Mouse (Mus musculus) ES-CJ7 (cell line): ENCODE measurements around the gene Fam126a.

Experiments
- DNase-seq: peaks from one replicate; pipeline ENCODE4 v3.0.0; 2011; ENCODE audit warnings: low read depth, low spot score

Gene Fam126a

DNA sequence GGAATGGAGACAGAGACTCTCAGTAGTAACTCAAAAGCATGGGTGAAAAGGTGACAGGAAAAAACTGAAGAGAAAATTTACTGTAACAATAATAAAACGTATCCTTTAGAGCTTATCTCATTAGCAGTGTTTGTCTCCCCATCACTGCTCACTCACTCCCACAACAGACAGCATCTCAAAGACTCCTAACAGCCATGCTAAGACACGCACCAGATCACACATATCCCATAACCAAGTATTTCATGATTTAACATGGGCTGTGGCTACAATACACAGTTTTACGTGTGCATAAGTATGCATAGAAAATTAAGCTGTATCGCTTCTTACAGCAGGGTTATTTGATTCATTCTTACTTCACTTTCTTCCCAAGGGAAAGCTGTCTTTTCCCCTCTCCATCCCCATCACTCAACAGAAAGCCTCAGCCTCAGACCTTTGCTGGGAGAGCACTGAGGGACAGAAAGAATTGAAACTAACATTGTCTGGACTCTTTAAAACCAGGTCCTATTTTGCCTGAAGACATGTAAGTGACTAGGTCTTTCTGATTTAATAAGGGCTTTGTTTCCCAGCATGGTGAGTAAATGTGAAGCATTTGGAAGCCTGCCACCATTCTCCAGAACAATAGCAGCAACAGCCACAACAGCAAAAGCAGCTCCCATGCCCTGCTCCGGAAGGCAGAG lies 37.5 kb downstream of the Fam126a start:
- no peak for DNase-seq

GRCm38 (mm10) chr5:23990001-23990400 lies 40.5 kb downstream of the Fam126a start:
- DNase-seq, result no peak

DNA sequence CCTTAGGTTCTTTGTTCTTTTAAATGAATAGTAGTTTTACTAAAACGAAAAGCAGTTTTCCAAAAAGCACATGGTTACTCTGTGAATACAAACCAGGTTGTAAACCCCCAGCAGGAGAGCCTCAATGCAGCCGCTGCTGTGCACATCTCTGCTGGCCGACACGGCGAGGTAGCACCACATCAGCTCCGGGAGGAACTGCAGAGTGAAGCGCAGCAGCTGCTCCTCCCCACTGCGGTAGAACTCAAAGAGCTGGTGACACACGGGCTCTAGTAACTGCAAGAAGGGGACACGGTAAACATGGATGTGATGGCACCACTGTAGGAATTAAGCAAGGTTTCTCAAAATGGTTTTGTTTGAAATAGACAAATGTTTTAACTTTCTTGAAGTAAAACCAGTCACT lies 42.7 kb downstream of the Fam126a start:
- DNase-seq, result peak; percentile 12

DNA sequence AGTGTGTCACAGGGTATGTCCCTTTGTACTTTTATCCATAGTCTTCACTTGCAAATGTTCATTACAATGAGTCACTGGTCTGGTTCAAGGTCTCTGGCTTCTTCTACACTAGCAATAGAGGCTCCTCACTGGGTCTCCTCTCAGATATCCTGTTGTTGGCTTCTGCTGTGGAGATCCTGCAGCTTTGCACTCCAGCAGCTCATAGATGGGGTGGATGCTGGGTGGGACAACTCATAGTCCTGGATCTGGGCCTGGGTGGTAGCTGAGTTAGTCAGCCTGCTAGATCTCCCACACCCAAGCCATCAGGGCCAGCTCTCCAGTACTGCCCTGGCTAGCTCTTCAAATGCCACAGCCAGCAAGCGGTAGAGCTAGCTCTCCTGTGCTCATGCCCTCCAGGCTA lies 48.4 kb downstream of the Fam126a start:
- no peak for DNase-seq

DNA sequence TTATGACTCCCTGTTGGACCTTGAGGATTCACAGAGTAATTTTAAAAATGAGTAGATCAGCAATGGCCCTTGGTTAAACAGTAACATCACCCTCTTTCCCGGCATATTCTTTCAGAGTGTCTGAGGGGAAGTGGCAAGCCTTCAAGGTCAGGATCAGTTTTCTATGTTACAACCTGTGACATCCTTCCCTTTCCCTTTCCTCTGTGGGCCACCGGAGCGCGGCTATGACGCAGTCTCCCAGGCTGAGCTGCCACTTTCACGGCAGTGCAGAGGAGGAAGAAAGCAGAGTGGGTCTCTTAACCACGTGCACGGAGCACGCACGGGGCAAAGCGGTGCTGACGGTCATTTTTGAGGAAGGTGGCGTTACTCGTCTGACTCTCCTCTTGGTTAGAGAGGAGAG lies 52.0 kb downstream of the Fam126a start:
- no peak for DNase-seq

- no peak for DNase-seq
Observed at GRCm38 (mm10) chr5:23974994-23975575, 55.4 kb downstream of the Fam126a start.

- no peak for DNase-seq
Observed at GRCm38 (mm10) chr5:23967705-23968104, 62.8 kb downstream of the Fam126a start.

DNA sequence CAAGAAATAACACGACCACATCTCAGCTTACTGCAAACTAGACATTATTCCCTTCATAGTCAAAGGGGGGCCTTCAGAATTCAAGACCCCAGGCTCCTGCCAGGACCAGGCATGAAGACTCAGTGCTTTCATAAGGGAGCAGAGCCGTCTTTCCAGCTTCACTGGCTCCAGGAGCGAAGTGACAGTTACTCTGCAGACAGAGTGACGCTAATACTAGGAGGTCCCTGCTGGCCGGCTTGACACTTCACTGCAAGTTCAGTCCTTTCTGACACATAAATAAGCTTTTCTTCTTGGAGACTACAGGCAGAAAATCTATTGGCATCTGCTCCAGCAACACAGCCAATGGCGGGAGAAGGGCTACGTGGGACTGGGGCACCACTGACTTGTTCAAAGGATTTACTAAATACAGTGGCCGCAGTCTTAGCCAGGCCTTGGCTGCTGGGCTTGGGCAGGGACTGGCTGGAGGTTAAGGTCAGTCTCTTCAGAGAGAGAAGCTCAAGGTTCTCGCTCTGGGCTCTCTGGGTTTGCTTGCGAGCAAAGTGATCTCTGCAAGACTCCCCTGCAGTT lies 65.8 kb downstream of the Fam126a start:
- no peak for DNase-seq

DNA sequence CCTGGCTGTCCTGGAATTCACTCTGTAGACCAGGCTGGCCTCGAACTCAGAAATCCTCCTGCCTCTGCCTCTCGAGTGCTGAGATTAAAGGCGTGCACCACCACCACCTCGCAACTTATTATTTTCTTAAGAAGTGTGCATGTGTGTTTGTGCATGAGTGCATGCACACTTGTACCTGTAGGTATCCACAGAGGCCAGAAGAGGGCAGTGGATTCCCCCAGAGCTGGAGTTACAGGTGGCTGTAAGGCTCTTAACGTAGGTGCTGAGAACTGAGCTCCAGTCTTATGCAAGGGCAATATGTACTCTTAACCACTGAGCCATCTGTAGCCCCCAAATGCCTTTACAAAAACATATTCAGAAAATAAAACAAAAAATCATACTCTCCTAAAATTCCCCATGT lies 77.4 kb downstream of the Fam126a start:
- peak; percentile 18 for DNase-seq

DNA sequence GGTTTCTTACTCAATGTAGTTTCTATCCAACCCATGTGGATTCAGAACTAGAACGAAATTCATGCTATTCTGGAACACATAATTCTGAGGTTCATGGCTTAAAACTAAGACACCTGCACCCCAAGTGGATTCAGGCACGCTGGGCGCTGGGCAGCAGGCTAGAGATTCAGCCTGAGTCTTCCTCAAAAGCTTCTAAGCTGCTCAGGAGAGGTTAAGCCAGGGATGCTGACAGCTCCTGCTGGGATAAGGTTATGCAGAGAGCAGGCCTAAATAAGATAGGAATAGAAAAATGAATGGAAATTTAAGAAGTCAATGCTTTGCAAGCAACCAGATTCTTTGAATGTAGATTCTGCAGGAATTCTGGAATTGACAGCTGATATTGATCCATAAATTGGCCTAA lies 82.4 kb downstream of the Fam126a start:
- DNase-seq, result no peak

- no peak for DNase-seq
Observed at GRCm38 (mm10) chr5:23945056-23945455, 85.4 kb downstream of the Fam126a start.

GRCm38 (mm10) chr5:23943534-23943933 lies 87.0 kb downstream of the Fam126a start:
- no peak for DNase-seq

DNA sequence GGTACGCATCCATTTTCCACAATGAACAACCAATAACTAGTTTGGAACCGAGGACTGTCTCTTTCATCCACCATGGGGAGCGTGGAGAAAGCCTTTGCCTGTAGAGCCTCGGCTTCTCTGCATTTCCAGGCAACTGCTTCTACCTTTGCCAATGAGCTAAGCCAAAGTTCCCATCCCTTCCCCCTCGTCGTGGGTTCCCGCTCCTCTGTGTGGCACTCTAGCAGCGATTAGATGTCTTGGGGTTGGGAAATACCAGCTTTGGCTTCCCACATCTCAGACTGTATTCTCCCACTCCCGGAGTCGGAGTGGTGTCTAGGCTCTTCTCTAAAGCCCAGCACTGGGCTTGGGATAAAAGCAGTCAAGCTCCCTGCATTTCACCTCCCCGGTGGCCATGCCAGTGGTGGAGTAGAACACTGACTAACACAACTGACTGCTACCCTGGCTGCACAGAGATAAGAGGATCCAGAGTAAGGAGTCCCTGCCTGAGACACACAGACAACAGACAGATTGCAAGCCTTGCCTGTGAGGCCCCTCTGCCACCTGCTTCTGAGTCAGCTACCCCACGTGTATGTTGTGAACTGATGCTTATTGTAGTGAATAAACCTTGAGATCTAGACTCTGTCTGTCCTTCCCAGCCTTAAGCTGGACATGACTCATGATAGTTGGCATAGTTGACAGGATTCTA lies 106.9 kb downstream of the Fam126a start:
- DNase-seq, result no peak

- DNase-seq, result no peak
Observed at GRCm38 (mm10) chr5:23922516-23923291, 107.8 kb downstream of the Fam126a start.

GRCm38 (mm10) chr5:23921316-23921715 lies 109.2 kb downstream of the Fam126a start:
- DNase-seq, result no peak

DNA sequence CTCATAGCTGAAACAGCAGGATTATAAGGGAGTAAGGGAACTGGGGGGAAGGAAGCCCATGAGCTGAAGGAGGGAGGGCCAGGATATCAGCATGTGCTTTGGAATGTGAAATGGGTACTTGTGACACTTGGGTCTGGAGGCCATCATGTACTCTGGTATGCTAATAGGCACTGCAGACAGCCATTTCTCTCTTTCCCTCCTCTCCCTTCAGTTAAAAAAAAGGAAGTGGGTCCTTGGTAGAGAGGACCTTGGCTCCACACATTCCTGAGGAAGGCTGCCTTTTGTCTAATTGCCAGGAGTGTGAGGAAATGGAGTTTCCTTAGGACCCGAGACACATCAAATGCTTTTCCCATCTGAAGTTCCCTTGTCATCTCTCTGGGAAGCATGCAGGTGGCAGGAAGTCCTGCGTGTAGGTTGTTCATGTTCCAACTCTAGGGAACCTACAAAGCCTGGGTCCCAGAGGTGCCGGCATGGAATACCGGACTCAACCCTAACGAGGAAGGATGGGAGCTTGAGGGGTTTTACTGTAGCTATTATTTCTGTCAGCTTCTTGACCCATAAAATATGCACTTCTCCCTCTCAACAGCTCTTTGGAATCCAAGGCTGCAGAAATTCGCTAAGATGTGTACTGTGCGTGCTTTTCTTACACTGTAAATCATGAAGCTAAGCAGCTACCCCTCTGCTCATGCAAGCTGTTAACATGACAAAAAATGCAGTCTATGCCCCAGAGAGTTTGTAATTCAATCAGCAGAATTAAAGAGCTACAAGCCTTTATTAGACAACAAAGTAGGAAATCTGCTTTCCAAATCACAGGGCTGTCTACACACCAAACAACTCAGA lies 110.4 kb downstream of the Fam126a start:
- peak; percentile 79 for DNase-seq

GRCm38 (mm10) chr5:23917301-23917700 lies 113.2 kb downstream of the Fam126a start:
- no peak for DNase-seq

DNA sequence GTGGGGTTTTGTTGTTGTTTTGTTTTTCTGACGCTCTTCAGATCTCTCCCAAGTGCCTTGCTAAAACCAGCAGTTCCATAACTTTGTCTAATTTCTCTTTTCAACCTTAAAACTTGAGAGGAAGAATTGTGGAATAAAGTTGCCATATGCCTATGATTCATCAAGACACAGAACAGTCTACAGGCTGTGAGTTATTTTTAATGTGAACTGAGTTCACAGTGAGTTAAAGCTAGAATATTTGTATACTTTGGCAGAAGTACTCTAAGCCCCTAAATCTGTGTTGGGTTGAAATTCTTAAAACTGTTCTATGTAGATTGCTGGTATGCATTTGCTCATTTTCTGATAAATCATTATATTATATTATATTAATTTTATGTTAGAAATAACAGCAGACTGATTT lies 118.9 kb downstream of the Fam126a start:
- DNase-seq, result no peak

- DNase-seq, result no peak
Observed at GRCm38 (mm10) chr5:23909256-23909655, 121.2 kb downstream of the Fam126a start.

DNA sequence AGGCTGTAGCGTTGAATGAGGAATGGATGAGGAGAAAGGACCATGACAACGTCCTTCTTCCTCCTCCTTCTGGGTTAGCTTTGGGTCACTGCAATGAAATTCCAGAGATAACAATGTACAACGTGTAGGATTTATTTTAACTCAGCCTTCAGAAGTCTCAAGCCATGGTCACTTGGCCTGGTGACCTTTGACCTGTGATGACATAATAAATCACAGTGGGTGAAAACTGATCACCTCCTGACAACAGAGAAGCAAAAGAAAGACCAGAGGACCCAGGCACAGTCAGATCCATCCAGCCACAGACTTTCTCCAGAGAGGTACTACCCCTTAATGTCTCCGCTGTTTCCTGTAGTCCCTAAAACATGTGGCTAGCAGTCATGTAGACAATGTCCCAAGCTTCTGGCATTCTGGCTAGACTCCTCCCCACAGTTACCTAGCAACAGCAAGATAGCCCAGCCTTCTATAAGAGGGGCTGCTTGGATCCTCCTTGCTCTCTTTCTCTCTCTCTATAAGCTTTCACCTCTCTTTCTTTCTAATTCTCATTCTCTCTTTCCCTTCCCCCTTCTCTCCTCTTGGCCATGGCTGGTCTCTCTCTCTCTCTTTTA lies 121.9 kb downstream of the Fam126a start:
- no peak for DNase-seq

DNA sequence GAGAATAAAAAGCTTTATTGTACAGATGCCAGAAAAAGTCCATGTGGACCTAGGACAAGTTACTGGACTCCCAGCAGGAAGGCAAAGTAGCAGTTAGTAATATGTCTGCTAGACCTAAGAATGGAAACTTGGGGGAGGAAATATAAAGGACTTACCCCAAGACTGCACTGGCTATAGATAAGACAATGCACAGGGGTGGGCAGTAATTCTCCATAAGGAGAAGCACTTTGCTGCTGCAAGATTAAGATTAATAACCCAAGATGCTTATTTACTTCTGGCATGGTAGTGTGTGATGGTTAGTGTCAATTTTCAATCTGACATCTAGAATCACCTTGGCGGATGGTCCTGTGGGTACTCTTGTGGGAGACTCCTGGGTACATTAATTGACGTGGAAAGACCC lies 128.3 kb downstream of the Fam126a start:
- no peak for DNase-seq
